Mouse (Mus musculus) 3T3-L1 (cell line): Measurements from ENCODE around the gene Gm21973.

Experiments
- DNase-seq: peaks from one replicate; pipeline ENCODE4 v3.0.0-alpha.2; 2015; ENCODE audit warnings: low read depth, low spot score

Gene Gm21973

GRCm38 (mm10) chr15:10325080-10325479 is at the start of gene Gm21973:
Gene Gm21973, plus strand, starts transcription at chr15:10325380.
- DNase-seq: no peak

- DNase-seq: no peak
Observed at GRCm38 (mm10) chr15:10276386-10276785, 48.8 kb upstream of the Gm21973 start.

- no peak for DNase-seq
Observed at GRCm38 (mm10) chr15:10277461-10277860, 47.7 kb upstream of the Gm21973 start.

GRCm38 (mm10) chr15:10281546-10281945 is 43.6 kb upstream of the Gm21973 start:
- no peak for DNase-seq

- DNase-seq: no peak
Observed at GRCm38 (mm10) chr15:10283661-10284060, 41.5 kb upstream of the Gm21973 start.

- no peak for DNase-seq
Observed at GRCm38 (mm10) chr15:10296570-10296969, 28.6 kb upstream of the Gm21973 start.

GRCm38 (mm10) chr15:10298058-10298457 is 27.1 kb upstream of the Gm21973 start:
- no peak for DNase-seq

GRCm38 (mm10) chr15:10299467-10299866 is 25.7 kb upstream of the Gm21973 start:
- no peak for DNase-seq

- no peak for DNase-seq
Observed at GRCm38 (mm10) chr15:10306461-10306860, 18.7 kb upstream of the Gm21973 start.

- no peak for DNase-seq
Observed at GRCm38 (mm10) chr15:10311826-10312225, 13.4 kb upstream of the Gm21973 start.

GRCm38 (mm10) chr15:10313522-10314455 is 11.4 kb upstream of the Gm21973 start:
- DNase-seq: peak; percentile 63

- DNase-seq: no peak
Observed at GRCm38 (mm10) chr15:10330626-10331025, 5.4 kb downstream of the Gm21973 start.

GRCm38 (mm10) chr15:10332566-10332965 is 7.4 kb downstream of the Gm21973 start:
- DNase-seq: no peak

- peak; percentile 27 for DNase-seq
Observed at GRCm38 (mm10) chr15:10338606-10339005, 13.4 kb downstream of the Gm21973 start.

- no peak for DNase-seq
Observed at GRCm38 (mm10) chr15:10347044-10347443, 21.9 kb downstream of the Gm21973 start.

GRCm38 (mm10) chr15:10358039-10358948 is 33.1 kb downstream of the Gm21973 start, which contains the start of gene Agxt2:
Gene Agxt2, plus strand, starts transcription at chr15:10358532.
- no peak for DNase-seq

- DNase-seq: no peak
Observed at GRCm38 (mm10) chr15:10366331-10366730, 41.2 kb downstream of the Gm21973 start.

- no peak for DNase-seq
Observed at GRCm38 (mm10) chr15:10375404-10375803, 50.2 kb downstream of the Gm21973 start.

- no peak for DNase-seq
Observed at GRCm38 (mm10) chr15:10378338-10378959, 53.3 kb downstream of the Gm21973 start.

GRCm38 (mm10) chr15:10379757-10380458 is 54.7 kb downstream of the Gm21973 start:
- DNase-seq: no peak

- no peak for DNase-seq
Observed at GRCm38 (mm10) chr15:10387263-10387662, 62.1 kb downstream of the Gm21973 start.
